Mouse (Mus musculus) B cell, adult (primary cell): ENCODE results near the gene Dhrs13. TPM values are rescaled to one million over a fixed set of nuclear protein-coding genes. Genes with fewer than 3 reads are reported as not detected.

ENCODE experiments used
- total RNA-seq: library from RNA; stranded (reverse); gene quantifications from 4 replicates; pipeline ENCODE4 v1.2.4, GENCODE M21; 2023; ENCODE audit not compliant: inconsistent age

Gene Dhrs13
- 0.66 to 1.5 TPM (median 0.91 TPM) in 4 replicates for total RNA-seq

GRCm38 (mm10) chr11:78031947-78032808 is at the start of gene Dhrs13:
Gene Dhrs13, plus strand, starts transcription at chr11:78032280.

GRCm38 (mm10) chr11:77982441-77982905 is 49.6 kb upstream of the Dhrs13 start, which contains the start of gene Phf12:
Gene Phf12, plus strand, starts transcription at chr11:77982754.

GRCm38 (mm10) chr11:78037831-78038752 is 6.0 kb downstream of the Dhrs13 start, which contains the start of gene Flot2:
Gene Flot2, plus strand, starts transcription at chr11:78037931.

DNA sequence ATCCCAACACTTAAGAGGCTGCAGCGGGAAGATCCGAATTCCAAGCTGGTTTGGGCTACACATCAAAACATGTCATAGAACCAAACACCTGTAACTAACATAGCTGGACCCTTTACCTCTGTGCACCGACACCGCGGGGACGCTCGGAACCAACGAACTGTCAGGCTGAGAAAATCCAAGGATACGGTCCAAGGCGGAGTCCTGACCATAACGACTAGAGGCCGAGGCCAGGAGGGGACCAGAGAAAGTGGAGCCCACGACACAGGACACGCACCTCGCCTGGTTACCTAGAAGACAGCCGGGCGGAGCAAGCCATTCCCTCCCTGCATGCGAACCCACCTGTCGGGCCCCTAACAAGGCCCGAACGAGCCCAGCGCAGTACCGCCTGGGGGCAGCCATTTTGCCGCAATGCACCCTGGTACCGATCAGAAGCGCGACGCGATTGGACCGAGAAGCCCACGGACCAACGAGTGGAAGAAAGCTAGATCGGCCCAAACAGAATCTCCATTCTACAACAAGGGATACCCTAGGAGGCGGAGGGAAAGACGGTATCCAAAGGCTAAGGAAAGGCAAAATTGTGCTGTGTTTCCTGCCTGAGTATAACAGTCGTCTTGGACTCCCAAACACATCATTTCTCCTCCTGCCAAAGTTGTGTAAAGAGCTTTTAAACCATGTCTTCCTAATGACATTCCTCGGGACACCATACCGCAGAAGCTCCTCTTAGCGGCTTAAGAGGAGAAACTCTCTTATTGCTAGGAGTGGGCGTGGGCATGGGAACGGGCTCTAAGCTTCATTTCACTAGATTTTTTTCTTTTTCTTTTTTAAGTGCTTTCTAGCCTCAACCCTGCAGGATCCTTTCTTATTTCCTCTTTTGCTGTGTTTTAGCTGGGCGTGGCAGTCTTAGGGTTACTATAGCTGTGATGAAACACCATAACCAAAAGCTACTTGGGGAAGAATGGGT is 48.2 kb downstream of the Dhrs13 start, which contains the start of gene Eral1:
Eral1 (minus strand) TSS at position 423 of the 961 bp plus-strand sequence.

Other genes with a start within 250 kb of the Dhrs13 start
- not detected in 4 replicates for gene Gm10277, start 244.5 kb upstream of the Dhrs13 start, total RNA-seq
- gene Pipox, start 138.2 kb upstream of the Dhrs13 start, total RNA-seq, result 0.57 to 2.1 TPM (median 0.77 TPM) in 3 of 4 replicates, not detected in the other
- not detected in 4 replicates for gene Sez6, start 101.5 kb upstream of the Dhrs13 start, total RNA-seq
- 153 to 166 TPM (median 157 TPM) in 4 replicates for gene Phf12, start 49.5 kb upstream of the Dhrs13 start, total RNA-seq
- gene Flot2, start 5.7 kb downstream of the Dhrs13 start, total RNA-seq, result 9.9 to 15.5 TPM (median 14.6 TPM) in 4 replicates
- gene Eral1, start 48.1 kb downstream of the Dhrs13 start, total RNA-seq, result 25.0 to 26.8 TPM (median 26.0 TPM) in 4 replicates
- gene Fam222b, start 62.4 kb downstream of the Dhrs13 start, total RNA-seq, result 13.5 to 15.4 TPM (median 14.2 TPM) in 4 replicates
- gene Traf4, start 133.3 kb downstream of the Dhrs13 start, total RNA-seq, result 48.0 to 55.4 TPM (median 52.7 TPM) in 4 replicates
- gene Nek8, start 144.4 kb downstream of the Dhrs13 start, total RNA-seq, result 15.4 to 24.4 TPM (median 18.0 TPM) in 4 replicates
- 4.0 to 5.8 TPM (median 5.6 TPM) in 4 replicates for gene Tlcd1, start 144.4 kb downstream of the Dhrs13 start, total RNA-seq
- 2,508 to 2,612 TPM (median 2,568 TPM) in 4 replicates for gene Rpl23a, start 151.3 kb downstream of the Dhrs13 start, total RNA-seq
- 0.99 to 1.9 TPM in 2 of 4 replicates, not detected in the others for gene Rab34, start 156.2 kb downstream of the Dhrs13 start, total RNA-seq
- gene Proca1, start 161.1 kb downstream of the Dhrs13 start, total RNA-seq, result not detected in 4 replicates
- 55.1 to 64.3 TPM (median 58.4 TPM) in 4 replicates for gene Sdf2, start 213.5 kb downstream of the Dhrs13 start, total RNA-seq
- gene Supt6, start 213.7 kb downstream of the Dhrs13 start, total RNA-seq, result 68.6 to 78.0 TPM (median 72.8 TPM) in 4 replicates
- 109 to 122 TPM (median 117 TPM) in 4 replicates for gene 2610507B11Rik, start 229.5 kb downstream of the Dhrs13 start, total RNA-seq